Mouse (Mus musculus) left cerebral cortex, postnatal 25 days (tissue): ENCODE measurements around the gene Retreg3. TPM values are rescaled to one million over a fixed set of nuclear protein-coding genes. Genes with fewer than 3 reads are reported as not detected.
"Not testable (repeated sequence)": the region's sequence is repeated elsewhere in the genome, so short reads cannot be mapped to it uniquely, and the experiment has no call there.

Source experiments
- DNase-seq, 2 experiments: peaks; one replicate each; pipeline ENCODE4 v3.0.0; 2022; ENCODE audit warnings: low spot score in 2 of 2, mixed read lengths in 1 of 2
- intact Hi-C: fragments of 180-260 bp; cut with DNase I; formaldehyde crosslinking; loops from one replicate; pipeline ENCODE4 v1.15.1; 2025
- total RNA-seq, 2 experiments: library from RNA; stranded (reverse); gene quantifications; 2 replicates each; pipeline ENCODE4 v1.2.3; 2021

Gene Retreg3
- total RNA-seq = 10 to 100 TPM; 56.2 to 56.7 TPM

GRCm38 (mm10) chr11:101119761-101120544 is at the start of gene Retreg3, which contains the start of gene Tubg1:
Gene Retreg3 (minus strand): TSS chr11:101119893.
Gene Tubg1 (plus strand): TSS chr11:101119938.
- intact Hi-C loops = loop anchor here (2.0 kb wide), 2 partner anchors 33 to 51 kb away; partner anchors contain the start of genes Cntnap1, Mlx and Plekhh3
- peak; percentile 99 for DNase-seq

- intact Hi-C loops = no loop called here
- no peak for DNase-seq
Observed at GRCm38 (mm10) chr11:101168301-101168980, 48.7 kb upstream of the Retreg3 start.

- intact Hi-C loops = no loop called here
- DNase-seq = no peak
Observed at GRCm38 (mm10) chr11:101167963-101168300, 48.2 kb upstream of the Retreg3 start.

GRCm38 (mm10) chr11:101167211-101167962 is 47.7 kb upstream of the Retreg3 start:
- intact Hi-C loops = no loop called here
- no peak for DNase-seq

GRCm38 (mm10) chr11:101166357-101166756 is 46.7 kb upstream of the Retreg3 start:
- intact Hi-C loops = no loop called here
- no peak for DNase-seq

- no peak for DNase-seq
- intact Hi-C loops = no loop called here
Observed at GRCm38 (mm10) chr11:101164677-101165580, 45.2 kb upstream of the Retreg3 start.

GRCm38 (mm10) chr11:101164351-101164665 is 44.6 kb upstream of the Retreg3 start:
- intact Hi-C loops = no loop called here
- DNase-seq = no peak

GRCm38 (mm10) chr11:101163476-101164350 is 44.0 kb upstream of the Retreg3 start:
- intact Hi-C loops = no loop called here
- DNase-seq = no peak

GRCm38 (mm10) chr11:101162772-101163171 is 43.1 kb upstream of the Retreg3 start:
- DNase-seq = no peak

GRCm38 (mm10) chr11:101162301-101162700 is 42.6 kb upstream of the Retreg3 start:
- intact Hi-C loops = no loop called here
- DNase-seq = no peak

More at GRCm38 (mm10) chr11:101162772-101163171, 43.1 kb upstream of the Retreg3 start:
- intact Hi-C loops = no loop called here

GRCm38 (mm10) chr11:101161551-101161950 is 41.9 kb upstream of the Retreg3 start:
- no peak for DNase-seq
- intact Hi-C loops = no loop called here

GRCm38 (mm10) chr11:101160981-101161505 is 41.4 kb upstream of the Retreg3 start:
- intact Hi-C loops = not testable (repeated sequence)

GRCm38 (mm10) chr11:101160151-101160550 is 40.5 kb upstream of the Retreg3 start:
- intact Hi-C loops, DNase-seq: not testable (repeated sequence)

More at GRCm38 (mm10) chr11:101160981-101161505, 41.4 kb upstream of the Retreg3 start:
- DNase-seq = not testable (repeated sequence)

GRCm38 (mm10) chr11:101155728-101156371 is 36.2 kb upstream of the Retreg3 start, which contains the start of gene Tubg2:
Gene Tubg2 (plus strand): TSS chr11:101155907.
- DNase-seq = peak; percentile 84 to 92
- intact Hi-C loops = no loop called here

GRCm38 (mm10) chr11:101155151-101155550 is 35.5 kb upstream of the Retreg3 start:
- intact Hi-C loops = no loop called here

GRCm38 (mm10) chr11:101154648-101155047 is 35.0 kb upstream of the Retreg3 start:
- intact Hi-C loops = no loop called here
- no peak for DNase-seq

More at GRCm38 (mm10) chr11:101155151-101155550, 35.5 kb upstream of the Retreg3 start:
- DNase-seq = no peak

- DNase-seq = no peak
- intact Hi-C loops = no loop called here
Observed at GRCm38 (mm10) chr11:101152825-101153224, 33.1 kb upstream of the Retreg3 start.
